Mouse (Mus musculus): ENCODE results near the gene Cinp. TPM values are rescaled to one million over a fixed set of nuclear protein-coding genes. Genes with fewer than 3 reads are reported as not detected.

Gene Cinp
- polyA plus RNA-seq, 1 experiment from 2014 or later, result 81.8 TPM

- Histone ChIP-seq H3K4me3 (no peak overlapping the region), H3K4me1 (no peaks in the 10 kb centered on the region), H3K9ac (replicated peaks) (no peak overlapping the region), H3K27ac (replicated peaks) (no peak overlapping the region), H3K4me2 (replicated peaks) (no peak overlapping the region), H3K27me3 (no peaks in the 10 kb centered on the region), H3K9me3 (no peaks in the 10 kb centered on the region), H3K36me3 (peaks cover 10% of the 10 kb centered on the region; the same call in 1 of the 2 replicates)
- ATAC-seq (replicated peaks), result no peak
- WGBS, result 94% methylated on average over 7 of the region's 7 CpGs
Observed at GRCm38 (mm10) chr12:110857196-110857595, 31.7 kb downstream of the Cinp start.

GRCm38 (mm10) chr12:110854786-110855737 is 33.9 kb downstream of the Cinp start:
- no peak overlapping the region for H3K4me3 ChIP-seq
- H3K9me3 ChIP-seq, result no peaks in the 10 kb centered on the region
- H3K27ac ChIP-seq (replicated peaks), result no peak overlapping the region
- H3K36me3 ChIP-seq, result peaks cover 10% of the 10 kb centered on the region; the same call in 1 of the 2 replicates
- 83% methylated on average over 32 of the region's 32 CpGs for WGBS
- H3K27me3 ChIP-seq, result no peaks in the 10 kb centered on the region
- H3K4me1 ChIP-seq, result peaks cover 9% of the 10 kb centered on the region
- no peak for ATAC-seq (replicated peaks)
- no peak overlapping the region for H3K4me2 ChIP-seq (replicated peaks)
- H3K9ac ChIP-seq (replicated peaks), result no peak overlapping the region

GRCm38 (mm10) chr12:110851923-110852322 is 37.0 kb downstream of the Cinp start:
- WGBS, result 88% methylated on average over 1 of the region's 1 CpGs

GRCm38 (mm10) chr12:110851414-110851813 is 37.5 kb downstream of the Cinp start:
- Histone ChIP-seq H3K4me2 (replicated peaks) (no peak overlapping the region), H3K27me3 (peaks cover 8% of the 10 kb centered on the region; the same call in 1 of the 2 replicates), H3K36me3 (peaks cover 5% of the 10 kb centered on the region; the same call in 1 of the 2 replicates), H3K4me1 (peaks cover 12% of the 10 kb centered on the region), H3K9ac (replicated peaks) (no peak overlapping the region), H3K27ac (replicated peaks) (no peak overlapping the region), H3K4me3 (no peak overlapping the region), H3K9me3 (no peaks in the 10 kb centered on the region)
- no peak for ATAC-seq (replicated peaks)
- WGBS, result 83% methylated on average over 12 of the region's 12 CpGs

More at GRCm38 (mm10) chr12:110851923-110852322, 37.0 kb downstream of the Cinp start:
- no peak for ATAC-seq (replicated peaks)
- H3K9ac ChIP-seq (replicated peaks), result no peak overlapping the region
- H3K4me2 ChIP-seq (replicated peaks), result no peak overlapping the region
- H3K36me3 ChIP-seq, result peaks cover 7% of the 10 kb centered on the region; the same call in 1 of the 2 replicates
- peaks cover 6% of the 10 kb centered on the region; the same call in 1 of the 2 replicates for H3K27me3 ChIP-seq
- peaks cover 12% of the 10 kb centered on the region for H3K4me1 ChIP-seq
- H3K4me3 ChIP-seq, result no peak overlapping the region
- no peak overlapping the region for H3K27ac ChIP-seq (replicated peaks)
- H3K9me3 ChIP-seq, result no peaks in the 10 kb centered on the region

GRCm38 (mm10) chr12:110850929-110851256 is 38.1 kb downstream of the Cinp start:
- Histone ChIP-seq H3K4me2 (replicated peaks) (peak overlapping the region; percentile 73), H3K4me3 (peak overlapping the region; percentile 78), H3K27me3 (peaks cover 12% of the 10 kb centered on the region; the same call in 1 of the 2 replicates), H3K27ac (replicated peaks) (no peak overlapping the region), H3K9me3 (no peaks in the 10 kb centered on the region), H3K36me3 (peaks cover 4% of the 10 kb centered on the region; the same call in 1 of the 2 replicates), H3K9ac (replicated peaks) (peak overlapping the region; percentile 69; the same call in 1 of the 2 replicates), H3K4me1 (peaks cover 12% of the 10 kb centered on the region)
- no peak; the same call in 1 of the 2 replicates for ATAC-seq (replicated peaks)
- WGBS, result 13% methylated on average over 9 of the region's 9 CpGs

- H3K9ac ChIP-seq (replicated peaks), result peak within 1 kb of the TSS; percentile 69
- peak within 1 kb of the TSS; percentile 24; the same call in 1 of the 2 replicates for H3K27ac ChIP-seq (replicated peaks)
- peak within 1 kb of the TSS; percentile 73 for H3K4me2 ChIP-seq (replicated peaks)
- ATAC-seq (replicated peaks), result peak; percentile 81
- no peaks in the 10 kb centered on the region for H3K9me3 ChIP-seq
- WGBS, result under 1% methylated on average over 88 of the region's 89 CpGs
- peak within 1 kb of the TSS; percentile 78 for H3K4me3 ChIP-seq
- peaks cover 16% of the 10 kb centered on the region for H3K4me1 ChIP-seq
- no peaks in the 10 kb centered on the region for H3K36me3 ChIP-seq
- peaks cover 15% of the 10 kb centered on the region; the same call in 1 of the 2 replicates for H3K27me3 ChIP-seq
Observed at GRCm38 (mm10) chr12:110850010-110850928, 38.7 kb downstream of the Cinp start, which contains the start of gene Zfp839. Gene Zfp839 (plus strand): TSS chr12:110850253.

GRCm38 (mm10) chr12:110846191-110846765 is 42.7 kb downstream of the Cinp start:
- Histone ChIP-seq H3K4me2 (replicated peaks) (peak overlapping the region; percentile 50; the same call in 1 of the 2 replicates), H3K36me3 (no peaks in the 10 kb centered on the region), H3K27ac (replicated peaks) (no peak overlapping the region), H3K9me3 (no peaks in the 10 kb centered on the region), H3K9ac (replicated peaks) (no peak overlapping the region), H3K4me1 (peaks cover 29% of the 10 kb centered on the region), H3K27me3 (peaks cover 28% of the 10 kb centered on the region), H3K4me3 (no peak overlapping the region)
- 67% methylated on average over 6 of the region's 6 CpGs for WGBS
- ATAC-seq (replicated peaks), result no peak

GRCm38 (mm10) chr12:110845131-110845880 is 43.6 kb downstream of the Cinp start:
- Histone ChIP-seq H3K27ac (replicated peaks) (no peak overlapping the region), H3K27me3 (peaks cover 28% of the 10 kb centered on the region), H3K9ac (replicated peaks) (peak overlapping the region; percentile 30; the same call in 1 of the 2 replicates), H3K9me3 (no peaks in the 10 kb centered on the region), H3K4me3 (peak overlapping the region; percentile 42), H3K36me3 (no peaks in the 10 kb centered on the region), H3K4me2 (replicated peaks) (peak overlapping the region; percentile 50), H3K4me1 (peaks cover 23% of the 10 kb centered on the region)
- peak; percentile 51 for ATAC-seq (replicated peaks)
- WGBS, result under 1% methylated on average over 36 of the region's 36 CpGs

- peak overlapping the region; percentile 40 for H3K9ac ChIP-seq (replicated peaks)
- ATAC-seq (replicated peaks), result no peak
Observed at GRCm38 (mm10) chr12:110844227-110845130, 44.5 kb downstream of the Cinp start.

More at GRCm38 (mm10) chr12:110844227-110845130, 44.5 kb downstream of the Cinp start:
- WGBS, result 1% methylated on average over 42 of the region's 42 CpGs
- H3K4me1 ChIP-seq, result peaks cover 28% of the 10 kb centered on the region
- H3K4me3 ChIP-seq, result peak overlapping the region; percentile 42
- peak overlapping the region; percentile 50 for H3K4me2 ChIP-seq (replicated peaks)
- peaks cover 28% of the 10 kb centered on the region for H3K27me3 ChIP-seq
- no peaks in the 10 kb centered on the region for H3K9me3 ChIP-seq
- no peak overlapping the region for H3K27ac ChIP-seq (replicated peaks)
- H3K36me3 ChIP-seq, result no peaks in the 10 kb centered on the region
